Mouse (Mus musculus) cortical plate, adult 2 months (tissue): ENCODE measurements at regions not wholly inside any gene's neighbourhood (a gene's known extent, or its start where the extent isn't known, plus 50 kb on each side); places are given as distances from the start of the nearest gene placed in this dataset.
"Not testable (repeated sequence)": the region's sequence is repeated elsewhere in the genome, so short reads cannot be mapped to it uniquely, and the experiment has no call there.

Experiments
- H3K27ac ChIP-seq: fragments of 200-500 bp; 2 replicates; pipeline ENCODE4 v1.5.1; 2012; ENCODE audit warnings: low read length, control low read depth, inconsistent platforms; ENCODE audit not compliant: insufficient read depth
- H3K4me1 ChIP-seq: fragments of 200-500 bp; 2 replicates; pipeline ENCODE4 v1.6.1; 2011; ENCODE audit warnings: low read length; ENCODE audit not compliant: control insufficient read depth, insufficient read depth
- H3K4me3 ChIP-seq: fragments of 200-500 bp; 2 replicates; pipeline ENCODE4 v1.5.1; 2011; ENCODE audit warnings: mild to moderate bottlenecking, low read length, control low read depth; ENCODE audit not compliant: insufficient read depth
- CTCF ChIP-seq: fragments of 200-500 bp; IDR thresholded peaks from 2 replicates; pipeline ENCODE4 v1.5.1; 2011; ENCODE audit warnings: mild to moderate bottlenecking, control low read depth, low read length; ENCODE audit not compliant: insufficient read depth; ENCODE audit errors: extremely low read depth
- POLR2A ChIP-seq: fragments of 200-500 bp; IDR thresholded peaks from 2 replicates; pipeline ENCODE4 v1.6.1; 2011; ENCODE audit warnings: mild to moderate bottlenecking, low read length, control low read depth; ENCODE audit not compliant: insufficient read depth; ENCODE audit errors: extremely low read depth

GRCm38 (mm10) chr12:77092741-77093140 lies 130.7 kb upstream of the Max start:
- Histone ChIP-seq H3K4me1 (no peaks in the 10 kb centered on the region), H3K27ac (no peak overlapping the region), H3K4me3 (no peak overlapping the region)
- no peak for TF ChIP-seq CTCF
- TF ChIP-seq POLR2A: no peak

- H3K27ac ChIP-seq: no peak overlapping the region
- no peak overlapping the region for H3K4me3 ChIP-seq
- no peak for TF ChIP-seq CTCF
- no peak for TF ChIP-seq POLR2A
- H3K4me1 ChIP-seq: no peaks in the 10 kb centered on the region
Measured at GRCm38 (mm10) chr12:77092143-77092542, 130.1 kb upstream of the Max start.

- TF ChIP-seq CTCF: no peak
- TF ChIP-seq POLR2A: no peak
- H3K27ac ChIP-seq: no peak overlapping the region
- no peaks in the 10 kb centered on the region for H3K4me1 ChIP-seq
- H3K4me3 ChIP-seq: no peak overlapping the region
Measured at GRCm38 (mm10) chr12:77091700-77092099, 129.7 kb upstream of the Max start.

- TF ChIP-seq POLR2A (no peak), CTCF (no peak)
- H3K4me1 ChIP-seq: no peaks in the 10 kb centered on the region
Measured at GRCm38 (mm10) chr12:77090525-77090924, 128.5 kb upstream of the Max start.

GRCm38 (mm10) chr12:77089624-77090278 lies 127.8 kb upstream of the Max start:
- Histone ChIP-seq H3K27ac (no peak overlapping the region), H3K4me3 (no peak overlapping the region), H3K4me1 (no peaks in the 10 kb centered on the region)
- TF ChIP-seq POLR2A (no peak), CTCF (no peak)

More at GRCm38 (mm10) chr12:77090525-77090924, 128.5 kb upstream of the Max start:
- Histone ChIP-seq H3K27ac (no peak overlapping the region), H3K4me3 (no peak overlapping the region)

GRCm38 (mm10) chr12:77088452-77088851 lies 126.5 kb upstream of the Max start:
- TF ChIP-seq CTCF (no peak), POLR2A (no peak)
- Histone ChIP-seq H3K4me1 (no peaks in the 10 kb centered on the region), H3K27ac (no peak overlapping the region), H3K4me3 (no peak overlapping the region)

- H3K27ac ChIP-seq, H3K4me3 ChIP-seq: not testable (repeated sequence)
Measured at GRCm38 (mm10) chr12:77086931-77087330, 124.9 kb upstream of the Max start.

GRCm38 (mm10) chr12:77085894-77086293 lies 123.9 kb upstream of the Max start:
- H3K4me3 ChIP-seq: no peak overlapping the region
- no peaks in the 10 kb centered on the region for H3K4me1 ChIP-seq
- TF ChIP-seq CTCF (no peak), POLR2A (no peak)
- H3K27ac ChIP-seq: no peak overlapping the region

More at GRCm38 (mm10) chr12:77086931-77087330, 124.9 kb upstream of the Max start:
- not testable (repeated sequence) for H3K4me1 ChIP-seq

- H3K4me1 ChIP-seq: no peaks in the 10 kb centered on the region
- TF ChIP-seq CTCF: no peak
- no peak overlapping the region for H3K4me3 ChIP-seq
- H3K27ac ChIP-seq: no peak overlapping the region
Measured at GRCm38 (mm10) chr12:77085244-77085643, 123.2 kb upstream of the Max start.

- Histone ChIP-seq H3K4me3 (no peak overlapping the region), H3K27ac (no peak overlapping the region)
- TF ChIP-seq POLR2A (no peak), CTCF (no peak)
Measured at GRCm38 (mm10) chr12:77084744-77085143, 122.7 kb upstream of the Max start.

More at GRCm38 (mm10) chr12:77084744-77085143, 122.7 kb upstream of the Max start:
- no peaks in the 10 kb centered on the region for H3K4me1 ChIP-seq
